In genomic region chr7:118119946-118120345, GRCm38 (mm10) we compare ENCODE assay signal across 12 mouse cellular contexts. TPM values are rescaled to one million over a fixed set of nuclear protein-coding genes. Genes with fewer than 3 reads are reported as not detected.
DNase-seq lines count a peak whose midpoint lies in the region; ATAC-seq and TF ChIP-seq lines count a peak whose summit lies in the region.
"Had no signal": no experiment of that assay in that cellular context is flagged by ENCODE, and none has a peak within 500 bp of the region (broad histone marks: within the 10 kb centered on the region; RNA-seq: fewer than 3 reads in every experiment).

No protein-coding gene starts in this region.

- peak; percentile 88 for DNase-seq in heart, adult 11 months
- DNase-seq in heart, adult 8-10 months (ENCODE audit: low spot score) = no peak
- DNase-seq in MEL (ENCODE audit: low read depth, low spot score) = no peak
- no peak for DNase-seq in adrenal gland, postnatal 10 days
- no peak for DNase-seq in left cerebral cortex, postnatal 14 days (ENCODE audit: low spot score in 2 of 2)
- DNase-seq in left cerebral cortex, adult 8-10 months (ENCODE audit: low spot score in 2 of 2) = no peak
- DNase-seq: cerebellum, adult 9-10 months; gastrocnemius, postnatal 10 days; liver, embryonic 13.5 days had no signal

- H3K4me1 ChIP-seq in MEL (ENCODE audit: control insufficient read depth in 1 of 2, insufficient read depth in 2 of 2, low read length in 2 of 2) = peaks cover 15 to 26% of the 10 kb centered on the region in 2 experiments
- peaks cover 46% of the 10 kb centered on the region for H3K4me1 ChIP-seq in liver, embryonic 12.5 days
- H3K4me1 ChIP-seq in stomach, embryonic 14.5 days (ENCODE audit: control insufficient read depth, insufficient read depth, low read length) = peaks cover 7% of the 10 kb centered on the region; the same call in 1 of the 2 replicates

- WGBS in liver, embryonic 12.5 days (ENCODE audit: insufficient replicate concordance) = 83% methylated on average over 5 of the region's 5 CpGs
- 77% methylated on average over 5 of the region's 5 CpGs for WGBS in stomach, embryonic 14.5 days

- TF ChIP-seq POLR2A in MEL (IDR thresholded peaks at IDR 0.05; ENCODE audit: control insufficient read depth in 1 of 2, insufficient read depth in 1 of 2, low read depth in 1 of 2, low read length in 2 of 2, poor library complexity in 1 of 2) = no peak

- H3K36me3 ChIP-seq in MEL (ENCODE audit: control insufficient read depth in 1 of 2, insufficient read depth in 2 of 2, low read length in 2 of 2) = peaks cover 11 to 40% of the 10 kb centered on the region in 2 experiments; a peak in 3 of 4 replicates
- peaks cover 73% of the 10 kb centered on the region for H3K36me3 ChIP-seq in liver, embryonic 12.5 days
- H3K36me3 ChIP-seq in stomach, embryonic 14.5 days (ENCODE audit: control insufficient read depth, insufficient read depth, low read length) = peaks cover 47% of the 10 kb centered on the region

- no peaks in the 10 kb centered on the region for H3K27me3 ChIP-seq in MEL (ENCODE audit: control insufficient read depth in 1 of 2, insufficient read depth in 2 of 2, low read length in 2 of 2)
- no peaks in the 10 kb centered on the region for H3K27me3 ChIP-seq in liver, embryonic 12.5 days (replicated peaks)
- H3K27me3 ChIP-seq in stomach, embryonic 14.5 days (ENCODE audit: control insufficient read depth, insufficient read depth, low read length) = no peaks in the 10 kb centered on the region
- H3K27me3 ChIP-seq: liver, embryonic 13.5 days had no signal

- H3K4me3 ChIP-seq in MEL (ENCODE audit: control insufficient read depth in 1 of 2, insufficient read depth in 1 of 2, low read depth in 2 of 2, low read length in 2 of 2) = no peak overlapping the region
- H3K4me3 ChIP-seq in liver, embryonic 12.5 days = no peak overlapping the region
- no peak overlapping the region for H3K4me3 ChIP-seq in stomach, embryonic 14.5 days (ENCODE audit: low read depth, low read length)
- H3K4me3 ChIP-seq: liver, embryonic 13.5 days had no signal

- intact Hi-C loops in left cerebral cortex, postnatal 14 days (cut with DNase I) = no loop called here

- H3K9me3 ChIP-seq in MEL (replicated peaks; ENCODE audit: insufficient read depth, low read length) = no peaks in the 10 kb centered on the region
- H3K9me3 ChIP-seq in liver, embryonic 12.5 days (replicated peaks) = no peaks in the 10 kb centered on the region
- no peaks in the 10 kb centered on the region for H3K9me3 ChIP-seq in stomach, embryonic 14.5 days (ENCODE audit: control insufficient read depth, low read depth, low read length)
- H3K9me3 ChIP-seq: liver, embryonic 13.5 days had no signal

- H3K27ac ChIP-seq in MEL (ENCODE audit: control insufficient read depth, low read depth, low read length) = peak overlapping the region; percentile 88
- peak overlapping the region; percentile 20; the same call in 1 of the 2 replicates for H3K27ac ChIP-seq in liver, embryonic 12.5 days
- H3K27ac ChIP-seq in stomach, embryonic 14.5 days (ENCODE audit: low read length) = peak overlapping the region; percentile 21; the same call in 1 of the 2 replicates
- H3K27ac ChIP-seq: hindbrain, embryonic 14.5 days; liver, embryonic 13.5 days had no signal

- ATAC-seq in liver, embryonic 12.5 days = no peak
- ATAC-seq in stomach, embryonic 14.5 days (ENCODE audit: insufficient number of reproducible peaks, insufficient read depth, low FRiP score, low read depth) = no peak

- TF ChIP-seq CTCF in MEL (IDR thresholded peaks at IDR 0.05 in 2 of 3, conservative IDR thresholded peaks at IDR 0.05 in 1 of 3; ENCODE audit: control insufficient read depth in 1 of 3, insufficient read depth in 1 of 3, low read depth in 2 of 3, low read length in 3 of 3, poor library complexity in 1 of 3, severe bottlenecking in 1 of 3) = no peak

- TF ChIP-seq EP300 in MEL (IDR thresholded peaks at IDR 0.05; ENCODE audit: low read depth in 1 of 2, low read length in 2 of 2) = no peak

- 0 out of 2 replicates have a peak overlapping the region, but pooled peaks have one; percentile 22 for H3K9ac ChIP-seq in MEL (ENCODE audit: control insufficient read depth, low read depth, low read length, poor library complexity, severe bottlenecking)
- no peak overlapping the region for H3K9ac ChIP-seq in liver, embryonic 12.5 days
- H3K9ac ChIP-seq in stomach, embryonic 14.5 days (replicated peaks; ENCODE audit: low read depth, low read length) = no peak overlapping the region
- H3K9ac ChIP-seq: hindbrain, embryonic 14.5 days; liver, embryonic 13.5 days had no signal

- H3K79me2 ChIP-seq in MEL (ENCODE audit: control insufficient read depth, insufficient read depth, low read length, poor library complexity) = peaks cover 15% of the 10 kb centered on the region

- TF ChIP-seq RAD21 in MEL (IDR thresholded peaks at IDR 0.05; ENCODE audit: low read depth, low read length) = no peak

- H3K4me2 ChIP-seq in liver, embryonic 12.5 days = no peak overlapping the region
- H3K4me2 ChIP-seq in stomach, embryonic 14.5 days (replicated peaks; ENCODE audit: low read depth, low read length) = no peak overlapping the region
- H3K4me2 ChIP-seq: hindbrain, embryonic 14.5 days; liver, embryonic 13.5 days had no signal

TF ChIP-seq in MEL, 35 proteins besides CTCF, POLR2A, EP300 and RAD21:
- TF ChIP-seq RCOR1 (IDR thresholded peaks at IDR 0.05; ENCODE audit: low read depth, low read length) = no peak
- TF ChIP-seq ZKSCAN1 (IDR thresholded peaks at IDR 0.05; ENCODE audit: low read depth, low read length) = no peak
- no peak for TF ChIP-seq ZNF384 (IDR thresholded peaks at IDR 0.05; ENCODE audit: low read depth, low read length)
- TF ChIP-seq BHLHE40 (IDR thresholded peaks at IDR 0.05; ENCODE audit: borderline replicate concordance, low read depth, low read length) = no peak
- no peak for TF ChIP-seq GABPA (IDR thresholded peaks at IDR 0.05; ENCODE audit: low read depth, low read length)
TF ChIP-seq in MEL: peak in this region for 0.

RNA-seq across cellular contexts. Expression of gene Rps15a, which starts 4.0 kb away (rescaled TPM):
- total RNA-seq in heart, adult 8-10 months (2022) = 100 to 1,000 TPM; 436 to 548 (median 491) TPM
- 2,275 and 2,420 TPM in 2 replicates for total RNA-seq in MEL (2012; rRNA removed)
- 100 to 1,000 TPM in 1 of 2 experiments, not detected in 1; 589 TPM for polyA plus RNA-seq in MEL (2012; ENCODE audit: insufficient read depth in 1 of 2, insufficient read length in 2 of 2, low read depth in 1 of 2, low replicate concordance in 2 of 2, missing spikeins in 1 of 2)
- polyA plus RNA-seq in liver, embryonic 12.5 days (2016; fragmentation: Nextera tagmentation; extraction: Ambion mirVana) = 565 and 598 TPM in 2 replicates
- 908 and 1,028 TPM in 2 replicates for polyA plus RNA-seq in stomach, embryonic 14.5 days (2014; fragmentation: Nextera tagmentation; extraction: Ambion mirVana)
- total RNA-seq in adrenal gland, postnatal 10 days (2021) = 100 to 1,000 TPM; 881 to 957 TPM
- 100 to 1,000 TPM; 354 to 364 TPM for total RNA-seq in left cerebral cortex, postnatal 14 days (2021)
- total RNA-seq in left cerebral cortex, adult 8-10 months (2022) = 100 to 1,000 TPM; 389 to 421 (median 396) TPM

RNA-seq across cellular contexts. Expression of gene Arl6ip1, which starts 9.5 kb away (rescaled TPM):
- 10 to 100 TPM; 23.2 to 25.6 (median 23.4) TPM for total RNA-seq in heart, adult 8-10 months (2022)
- total RNA-seq in MEL (2012; rRNA removed) = 199 and 201 TPM in 2 replicates
- 100 to 1,000 TPM in 1 of 2 experiments, 10 to 100 TPM in 1; 89.7 to 188 TPM for polyA plus RNA-seq in MEL (2012; ENCODE audit: insufficient read depth in 1 of 2, insufficient read length in 2 of 2, low read depth in 1 of 2, low replicate concordance in 2 of 2, missing spikeins in 1 of 2)
- polyA plus RNA-seq in liver, embryonic 12.5 days (2016; fragmentation: Nextera tagmentation; extraction: Ambion mirVana) = 254 and 292 TPM in 2 replicates
- 372 and 393 TPM in 2 replicates for polyA plus RNA-seq in stomach, embryonic 14.5 days (2014; fragmentation: Nextera tagmentation; extraction: Ambion mirVana)
- 100 to 1,000 TPM; 148 to 152 TPM for total RNA-seq in adrenal gland, postnatal 10 days (2021)
- 100 to 1,000 TPM; 239 to 272 TPM for total RNA-seq in left cerebral cortex, postnatal 14 days (2021)
- 100 to 1,000 TPM; 242 to 291 (median 261) TPM for total RNA-seq in left cerebral cortex, adult 8-10 months (2022)

Comparison
In these comparisons a context has a peak if more than half of its experiments do, and no peak if none do; other contexts are left out.
1. H3K27ac ChIP-seq: peak in every context shown above with its lines; median percentile 88 in MEL; 21 in stomach, embryonic 14.5 days; 20 in liver, embryonic 12.5 days.